Mouse (Mus musculus) hindbrain, embryonic 16.5 days (tissue): ENCODE results near the gene Rdh16. TPM values are rescaled to one million over a fixed set of nuclear protein-coding genes. Genes with fewer than 3 reads are reported as not detected.
"Not testable (repeated sequence)": the region's sequence is repeated elsewhere in the genome, so short reads cannot be mapped to it uniquely, and the experiment has no call there.

Experiments used
- ATAC-seq: fragments of 200-750 bp; cut with Nextera tagmentation; 2 replicates; pipeline ENCODE4 v1.8.0; 2017; ENCODE audit warnings: moderate TSS enrichment, moderate library complexity
- H3K27ac ChIP-seq: fragments of 300-500 bp; sonication (generic); 2 replicates; pipeline ENCODE4 v1.5.1; 2014; ENCODE audit warnings: low read depth, mild to moderate bottlenecking, control low read depth, low read length, moderate library complexity
- H3K27me3 ChIP-seq: fragments of 300-500 bp; sonication (generic); replicated peaks from 2 replicates; pipeline ENCODE4 v1.6.1; 2014; ENCODE audit warnings: low read length; ENCODE audit not compliant: control insufficient read depth, insufficient read depth
- H3K36me3 ChIP-seq: fragments of 300-500 bp; sonication (generic); 2 replicates; pipeline ENCODE4 v1.6.1; 2014; ENCODE audit warnings: mild to moderate bottlenecking, low read length, moderate library complexity, mixed read lengths; ENCODE audit not compliant: control insufficient read depth, insufficient read depth
- H3K4me1 ChIP-seq: fragments of 300-500 bp; sonication (generic); 2 replicates; pipeline ENCODE4 v1.6.1; 2014; ENCODE audit warnings: low read depth, low read length; ENCODE audit not compliant: control insufficient read depth, insufficient read depth
- H3K4me2 ChIP-seq: fragments of 300-500 bp; sonication (generic); 2 replicates; pipeline ENCODE4 v1.6.1; 2014; ENCODE audit warnings: mild to moderate bottlenecking, low read length, control low read depth, moderate library complexity
- H3K4me3 ChIP-seq: fragments of 300-500 bp; sonication (generic); 2 replicates; pipeline ENCODE4 v1.5.1; 2014; ENCODE audit warnings: mild to moderate bottlenecking, low read length, control low read depth, moderate library complexity
- H3K9ac ChIP-seq: fragments of 300-500 bp; sonication (generic); 2 replicates; pipeline ENCODE4 v1.6.1; 2014; ENCODE audit warnings: low read depth, mild to moderate bottlenecking, control low read depth, low read length, moderate library complexity
- H3K9me3 ChIP-seq: fragments of 300-500 bp; sonication (generic); 2 replicates; pipeline ENCODE4 v1.6.1; 2014; ENCODE audit warnings: mild to moderate bottlenecking, low read length, moderate library complexity; ENCODE audit not compliant: control insufficient read depth
- WGBS: fragments of 180-500 bp; shearing (Covaris S2); extraction: QIAGEN DNeasy Blood & Tissue Kit; methylation state at CpG from one replicate; pipeline ENCODE4 v1.1.7; 2014; 5-methylcytosine and 5-hydroxymethylcytosine counted together
- polyA plus RNA-seq: library from polyadenylated mRNA; unstranded; fragments of >200 nt; fragmentation: Nextera tagmentation; extraction: Ambion mirVana; gene quantifications from 2 replicates; pipeline ENCODE4 v1.2.1, GENCODE M21; 2015

Gene Rdh16
- polyA plus RNA-seq, 1 experiment from 2014 or later, result not detected

- H3K4me2 ChIP-seq, result no peak overlapping the region
- no peak for ATAC-seq
Measured at GRCm38 (mm10) chr10:127881041-127881440, 80.1 kb downstream of the Rdh16 start.

DNA sequence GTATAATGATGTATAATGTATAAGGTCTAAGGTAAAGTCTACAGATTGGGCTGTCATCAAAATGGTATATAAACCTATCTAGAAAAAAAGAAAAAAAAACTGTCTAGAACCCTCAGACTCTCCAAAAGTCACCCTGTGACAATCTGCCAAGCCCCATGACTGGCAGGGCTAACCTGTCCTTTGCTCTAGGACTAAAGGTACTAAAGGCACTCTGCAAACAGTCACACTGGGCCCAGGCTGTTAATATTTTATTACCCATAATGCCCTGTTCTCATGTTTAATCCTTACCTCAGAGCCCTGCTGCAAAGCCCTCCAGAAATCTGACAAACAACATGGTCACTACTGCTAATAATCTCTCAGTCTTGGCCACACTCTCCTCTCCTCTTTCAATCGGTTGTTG lies 85.6 kb downstream of the Rdh16 start:
- Histone ChIP-seq H3K27me3 (no peaks in the 10 kb centered on the region), H3K4me2 (no peak overlapping the region), H3K9me3 (no peaks in the 10 kb centered on the region), H3K36me3 (no peaks in the 10 kb centered on the region), H3K4me1 (no peaks in the 10 kb centered on the region; the same call in 1 of the 2 replicates), H3K4me3 (no peak overlapping the region), H3K9ac (no peak overlapping the region), H3K27ac (no peak overlapping the region)
- 66% methylated on average over 1 of the region's 1 CpGs for whole genome bisulfite sequencing
- ATAC-seq, result no peak

More at GRCm38 (mm10) chr10:127881041-127881440, 80.1 kb downstream of the Rdh16 start:
- Histone ChIP-seq H3K36me3 (no peaks in the 10 kb centered on the region), H3K27me3 (no peaks in the 10 kb centered on the region), H3K9me3 (no peaks in the 10 kb centered on the region), H3K4me1 (no peaks in the 10 kb centered on the region), H3K9ac (no peak overlapping the region), H3K27ac (no peak overlapping the region), H3K4me3 (no peak overlapping the region)
- WGBS, result 78% methylated on average over 4 of the region's 4 CpGs

GRCm38 (mm10) chr10:127886971-127887370 lies 86.0 kb downstream of the Rdh16 start:
- no peak for ATAC-seq
- WGBS, result 82% methylated on average over 4 of the region's 4 CpGs
- no peak overlapping the region for H3K27ac ChIP-seq
- no peaks in the 10 kb centered on the region; the same call in 1 of the 2 replicates for H3K4me1 ChIP-seq
- H3K36me3 ChIP-seq, result no peaks in the 10 kb centered on the region
- no peak overlapping the region for H3K4me3 ChIP-seq
- no peaks in the 10 kb centered on the region for H3K9me3 ChIP-seq
- H3K27me3 ChIP-seq, result no peaks in the 10 kb centered on the region
- H3K4me2 ChIP-seq, result no peak overlapping the region
- no peak overlapping the region for H3K9ac ChIP-seq

- Histone ChIP-seq H3K9me3 (no peaks in the 10 kb centered on the region), H3K4me2 (no peak within 1 kb of the TSS), H3K4me1 (no peaks in the 10 kb centered on the region; the same call in 1 of the 2 replicates), H3K9ac (no peak within 1 kb of the TSS), H3K27ac (no peak within 1 kb of the TSS), H3K27me3 (no peaks in the 10 kb centered on the region), H3K36me3 (no peaks in the 10 kb centered on the region), H3K4me3 (no peak within 1 kb of the TSS)
- ATAC-seq, result no peak
Measured at GRCm38 (mm10) chr10:127888605-127889004, 87.7 kb downstream of the Rdh16 start, which contains the start of gene Rdh7. Gene Rdh7 (minus strand): TSS chr10:127888817.

DNA sequence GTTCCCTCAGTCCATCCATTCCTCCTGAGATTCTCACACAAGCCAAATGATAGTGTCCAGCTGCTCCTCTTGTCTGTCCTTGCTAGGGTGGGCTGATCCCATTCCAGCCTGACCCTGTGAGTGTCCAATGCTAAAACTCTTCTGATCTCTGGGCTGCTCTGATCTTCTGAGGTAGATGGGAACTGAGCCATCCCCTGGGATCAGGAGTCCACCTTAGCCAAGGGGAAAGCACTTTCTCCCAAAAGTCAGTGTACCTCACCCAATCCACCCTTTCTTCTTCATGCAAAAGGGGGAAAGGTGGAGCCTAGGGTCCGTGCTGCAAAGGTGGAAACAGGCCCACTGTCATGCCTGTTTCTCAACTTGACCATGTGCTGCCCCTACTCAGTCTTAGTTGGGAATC lies 90.5 kb downstream of the Rdh16 start:
- 83% methylated on average over 1 of the region's 1 CpGs for WGBS
- no peak overlapping the region for H3K9ac ChIP-seq
- no peak overlapping the region for H3K27ac ChIP-seq
- H3K9me3 ChIP-seq, result no peaks in the 10 kb centered on the region
- H3K27me3 ChIP-seq, result no peaks in the 10 kb centered on the region
- H3K4me2 ChIP-seq, result no peak overlapping the region
- H3K4me1 ChIP-seq, result no peaks in the 10 kb centered on the region; the same call in 1 of the 2 replicates
- H3K4me3 ChIP-seq, result no peak overlapping the region
- ATAC-seq, result no peak
- H3K36me3 ChIP-seq, result no peaks in the 10 kb centered on the region

- H3K36me3 ChIP-seq, H3K9ac ChIP-seq, H3K27me3 ChIP-seq, H3K4me2 ChIP-seq, H3K27ac ChIP-seq, ATAC-seq, H3K4me1 ChIP-seq, H3K4me3 ChIP-seq, H3K9me3 ChIP-seq: not testable (repeated sequence)
- WGBS, result 69% methylated on average over 5 of the region's 5 CpGs
Measured at GRCm38 (mm10) chr10:127893163-127894022, 92.4 kb downstream of the Rdh16 start.

Other genes starting within 250 kb of the Rdh16 start
- gene Lrp1, start 180.0 kb upstream of the Rdh16 start, polyA plus RNA-seq, result 109 and 125 TPM in 2 replicates
- 6.0 and 8.0 TPM in 2 replicates for gene Stat6, start 158.2 kb upstream of the Rdh16 start, polyA plus RNA-seq
- gene Nemp1, start 134.3 kb upstream of the Rdh16 start, polyA plus RNA-seq, result 2.9 and 3.9 TPM in 2 replicates
- gene Nab2, start 132.6 kb upstream of the Rdh16 start, polyA plus RNA-seq, result 2.2 and 3.2 TPM in 2 replicates
- gene Myo1a, start 96.0 kb upstream of the Rdh16 start, polyA plus RNA-seq, result 0.52 and 0.73 TPM in 2 replicates
- gene Tac2, start 76.7 kb upstream of the Rdh16 start, polyA plus RNA-seq, result 0.74 and 2.5 TPM in 2 replicates
- gene Zbtb39, start 61.6 kb upstream of the Rdh16 start, polyA plus RNA-seq, result 2.4 TPM in 2 replicates
- gene Gpr182, start 49.4 kb upstream of the Rdh16 start, polyA plus RNA-seq, result 1.9 and 2.0 TPM in 2 replicates
- 0.04 TPM in 1 of 2 replicates, not detected in the other for gene Rdh1, start 41.4 kb upstream of the Rdh16 start, polyA plus RNA-seq
- gene Rdh16f1, start 41.4 kb upstream of the Rdh16 start, polyA plus RNA-seq, result not detected in 2 replicates
- gene Rdh9, start 24.8 kb upstream of the Rdh16 start, polyA plus RNA-seq, result 0.20 and 0.21 TPM in 2 replicates
- gene Rdh19, start 48.8 kb downstream of the Rdh16 start, polyA plus RNA-seq, result not detected in 2 replicates
- not detected in 2 replicates for gene Rdh16f2, start 65.3 kb downstream of the Rdh16 start, polyA plus RNA-seq
- gene Rdh7, start 87.7 kb downstream of the Rdh16 start, polyA plus RNA-seq, result not detected in 2 replicates
- gene Sdr9c7, start 97.4 kb downstream of the Rdh16 start, polyA plus RNA-seq, result not detected in 2 replicates
- gene Hsd17b6, start 206.5 kb downstream of the Rdh16 start, polyA plus RNA-seq, result not detected in 2 replicates
- gene Prim1, start 214.0 kb downstream of the Rdh16 start, polyA plus RNA-seq, result 37.2 and 40.2 TPM in 2 replicates
- 426 and 444 TPM in 2 replicates for gene Naca, start 234.4 kb downstream of the Rdh16 start, polyA plus RNA-seq